Mouse (Mus musculus) T-helper 1 cell (primary cell): ENCODE data around the gene Kmt5c.

Experiments used
- in situ Hi-C: fragments of 300-600 bp; cut with MboI, MseI; formaldehyde crosslinking; loops from one replicate; pipeline ENCODE4 v1.15.1; 2025; ENCODE audit warnings: high pct_unique_total_duplicates

The Kmt5c gene

DNA sequence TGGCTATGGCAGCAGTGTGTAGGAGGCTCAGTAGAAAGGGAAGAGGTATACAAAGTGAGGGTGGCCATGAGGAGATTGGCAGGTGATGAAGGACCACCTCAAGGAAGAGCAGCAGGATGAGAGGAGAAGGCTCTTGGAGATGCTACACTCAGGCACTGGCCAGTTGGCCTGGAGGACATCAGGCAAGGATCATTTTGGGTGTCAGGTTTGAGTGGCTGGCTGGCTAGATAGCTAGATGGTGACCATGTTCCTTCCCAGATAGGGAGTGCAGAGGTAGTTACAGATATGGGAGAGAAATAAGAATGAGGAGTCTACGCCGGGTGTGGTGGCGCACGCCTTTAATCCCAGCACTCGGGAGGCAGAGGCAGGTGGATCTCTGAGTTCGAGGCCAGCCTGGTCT is 5.0 kb downstream of the Kmt5c start:
- in situ Hi-C loops: loop anchor here (5.0 kb wide), 1 partner anchor 42 kb away; the partner anchor contains the start of gene Tmem238

GRCm38 (mm10) chr7:4746326-4746980 is 6.5 kb downstream of the Kmt5c start:
- in situ Hi-C loops: no loop called here

GRCm38 (mm10) chr7:4747156-4747899 is 7.4 kb downstream of the Kmt5c start:
- in situ Hi-C loops: no loop called here

DNA sequence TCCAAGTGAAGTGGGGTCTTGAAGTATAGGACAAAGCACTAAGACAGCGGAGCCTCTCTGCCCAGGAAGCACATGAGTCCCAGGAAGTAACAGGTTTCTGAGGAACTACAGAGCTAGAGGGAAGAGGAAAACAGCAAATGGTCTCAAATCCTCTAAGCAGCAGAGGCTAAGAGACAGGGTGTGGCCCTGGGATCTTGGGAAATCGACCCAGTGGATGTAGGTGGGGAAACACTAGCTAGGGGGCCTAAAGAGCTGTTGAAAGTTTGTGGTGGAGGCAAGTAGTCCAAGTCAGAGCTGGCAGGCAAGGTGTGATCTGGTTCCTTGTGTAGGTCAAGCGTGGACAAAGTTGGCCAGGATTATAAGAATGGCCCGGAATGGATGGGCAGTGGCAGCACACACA is 8.4 kb downstream of the Kmt5c start:
- in situ Hi-C loops: no loop called here

GRCm38 (mm10) chr7:4749169-4749568 is 9.3 kb downstream of the Kmt5c start:
- in situ Hi-C loops: no loop called here

DNA sequence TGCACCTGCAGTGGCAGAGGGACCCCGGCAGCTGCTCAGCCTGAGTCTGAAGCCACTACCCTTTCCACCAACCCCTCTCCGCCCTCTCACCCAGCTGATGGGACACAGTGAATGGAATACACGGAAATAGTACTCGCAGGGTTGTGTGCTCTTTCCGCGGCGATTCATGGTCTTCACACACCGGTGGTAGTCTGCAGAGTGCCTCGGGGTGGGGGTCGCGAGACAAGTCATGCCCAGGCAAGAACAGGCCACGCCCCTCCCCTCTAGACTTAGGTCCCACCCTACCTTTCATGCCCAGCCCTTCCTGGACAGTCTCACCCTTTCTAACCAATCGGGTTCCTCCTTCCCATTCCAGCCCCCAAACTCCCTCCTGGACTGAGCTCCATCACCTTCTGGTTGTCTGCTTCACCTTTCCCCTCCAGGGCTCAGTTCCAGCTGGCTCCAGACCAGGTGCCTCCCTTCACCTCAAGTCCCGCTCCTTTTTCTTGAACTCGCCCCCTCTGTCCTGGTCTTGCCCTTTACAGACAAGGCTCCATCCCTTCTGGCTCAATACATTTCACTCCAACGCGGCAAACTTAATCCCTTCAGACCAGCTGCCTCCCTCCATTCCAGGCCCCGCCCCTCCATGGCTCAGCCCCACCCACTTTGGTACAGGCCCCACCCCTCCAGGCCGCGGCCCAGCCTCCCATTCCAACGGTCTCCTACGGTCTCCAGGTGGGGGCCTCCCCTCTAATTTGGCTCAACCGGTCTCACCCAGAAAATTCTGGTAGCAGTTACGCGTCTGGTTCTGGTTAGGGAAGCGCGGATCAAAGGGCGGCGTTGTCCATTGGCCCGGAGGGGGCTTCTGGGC is 12.3 kb downstream of the Kmt5c start:
- in situ Hi-C loops: no loop called here

- in situ Hi-C loops: no loop called here
Measured at GRCm38 (mm10) chr7:4752821-4753570, 13.1 kb downstream of the Kmt5c start, which contains the start of gene Cox6b2. Gene Cox6b2 (minus strand): TSS chr7:4753094.

- in situ Hi-C loops: no loop called here
Measured at GRCm38 (mm10) chr7:4759670-4760069, 19.8 kb downstream of the Kmt5c start.

- in situ Hi-C loops: no loop called here
Measured at GRCm38 (mm10) chr7:4764946-4765710, 25.2 kb downstream of the Kmt5c start.

GRCm38 (mm10) chr7:4771202-4771601 is 31.3 kb downstream of the Kmt5c start, which contains the start of gene Fam71e2:
Gene Fam71e2 (minus strand): TSS chr7:4771302.
- in situ Hi-C loops: no loop called here

DNA sequence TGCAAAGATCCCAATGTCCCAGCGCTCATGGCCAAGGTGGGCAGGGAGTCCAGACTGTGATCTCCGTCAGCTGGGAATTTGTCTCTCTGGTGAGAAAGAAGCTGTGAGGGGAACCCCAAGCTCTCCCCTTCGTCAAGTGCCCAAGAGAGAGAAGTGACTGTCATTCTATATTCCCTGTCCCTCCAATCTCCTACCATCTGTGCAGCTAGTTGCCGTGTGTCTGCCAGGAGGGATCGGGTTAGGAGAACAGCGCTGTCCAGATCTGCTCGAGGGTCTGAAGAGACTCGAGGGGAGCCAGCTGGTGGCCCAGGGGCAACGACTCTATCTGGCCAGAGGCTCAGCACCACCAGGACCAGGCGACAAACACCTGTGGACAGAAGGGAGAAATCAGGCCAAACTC is 36.2 kb downstream of the Kmt5c start:
- in situ Hi-C loops: no loop called here

DNA sequence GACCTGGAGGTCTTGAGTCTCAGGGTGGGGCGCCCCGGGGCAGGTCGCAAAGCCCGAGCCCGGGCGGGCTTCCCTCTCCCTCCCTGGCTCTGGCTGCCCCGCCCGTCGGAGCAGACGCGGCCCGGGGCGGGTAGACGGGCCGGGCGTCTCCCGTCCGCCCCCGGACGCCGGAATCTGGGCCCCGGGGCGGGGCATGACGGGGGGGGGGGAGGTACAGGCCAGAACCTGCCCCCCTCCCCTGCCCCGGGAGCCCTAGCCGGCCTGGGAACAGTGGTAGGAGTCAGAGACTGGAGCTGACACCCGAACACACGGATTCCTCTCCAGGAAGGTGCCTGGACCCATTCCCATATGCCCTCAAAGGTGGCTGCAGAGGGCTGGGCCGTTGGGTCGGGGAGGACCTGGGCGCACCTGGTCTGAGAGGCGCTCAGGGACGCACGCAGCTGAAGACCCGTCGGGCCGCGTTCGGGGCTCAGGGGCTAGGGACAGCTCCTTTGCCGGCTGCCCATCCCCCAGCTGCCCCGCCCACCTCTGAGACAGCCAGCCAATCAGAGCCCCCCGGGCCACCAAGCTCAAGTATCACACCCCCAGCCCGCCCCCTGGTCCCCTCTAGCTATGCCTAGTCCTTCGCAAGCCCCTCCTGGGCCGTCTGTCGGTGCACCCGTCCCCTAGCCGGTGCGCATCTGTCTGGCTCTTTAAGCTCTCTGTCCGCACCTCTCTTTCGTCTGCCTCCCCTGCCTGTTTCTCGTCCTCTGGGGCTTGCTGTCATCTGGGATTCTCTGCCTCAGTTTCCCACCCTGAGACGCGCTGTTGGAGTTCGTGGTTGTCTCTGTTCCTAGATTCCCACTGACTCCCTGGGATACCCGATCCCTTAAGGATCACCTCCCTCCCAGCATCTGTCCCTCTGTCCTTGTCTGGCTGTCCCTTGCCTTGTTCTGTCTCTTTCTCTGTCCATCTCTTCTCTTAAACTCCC is 37.2 kb downstream of the Kmt5c start:
- in situ Hi-C loops: no loop called here

GRCm38 (mm10) chr7:4777851-4778637 is 38.1 kb downstream of the Kmt5c start:
- in situ Hi-C loops: no loop called here

DNA sequence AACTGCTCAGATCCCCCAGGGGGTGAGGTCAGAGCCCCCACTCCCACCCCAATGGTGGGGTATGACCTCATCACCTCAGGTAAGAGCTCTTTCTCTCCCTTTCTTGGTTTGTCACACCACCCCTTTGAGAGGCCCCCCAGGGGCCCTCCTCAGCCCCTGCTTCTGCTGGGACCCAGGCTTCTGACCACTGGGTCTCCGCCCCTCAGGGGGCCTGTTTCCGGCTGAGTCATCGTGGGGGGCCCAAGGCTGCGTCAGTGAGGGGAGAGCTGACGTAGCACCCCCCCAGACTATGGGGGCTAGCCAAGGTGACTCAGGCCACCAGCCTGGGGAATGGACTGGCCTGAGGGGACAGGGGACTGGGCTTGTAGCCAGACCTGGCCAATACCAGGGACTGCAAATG is 40.0 kb downstream of the Kmt5c start:
- in situ Hi-C loops: no loop called here

DNA sequence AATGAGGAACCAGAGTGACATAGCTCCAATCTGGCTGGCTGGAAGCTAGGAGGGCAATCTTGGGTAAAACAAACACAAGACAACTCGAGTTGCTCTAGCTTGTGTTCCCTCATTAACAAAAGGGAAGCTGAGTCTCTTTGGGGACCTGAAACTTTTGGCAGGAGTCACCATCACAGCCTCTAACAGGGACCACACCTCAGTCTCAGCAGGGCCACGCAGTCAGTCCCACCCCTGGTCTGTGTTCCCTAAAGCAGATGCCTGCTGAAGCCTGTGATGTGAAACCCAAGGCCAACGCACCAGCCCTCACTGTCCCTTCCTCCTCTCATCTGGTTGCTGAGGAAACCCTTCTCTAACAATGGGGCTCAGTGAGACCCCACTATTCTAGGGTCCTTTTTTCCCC is 42.2 kb downstream of the Kmt5c start:
- in situ Hi-C loops: no loop called here

- in situ Hi-C loops: no loop called here
Measured at GRCm38 (mm10) chr7:4782759-4783158, 42.8 kb downstream of the Kmt5c start, which contains the start of the genes Il11 and Tmem190. Gene Il11 (minus strand): TSS chr7:4782859. Gene Tmem190 (plus strand): TSS chr7:4782937.

DNA sequence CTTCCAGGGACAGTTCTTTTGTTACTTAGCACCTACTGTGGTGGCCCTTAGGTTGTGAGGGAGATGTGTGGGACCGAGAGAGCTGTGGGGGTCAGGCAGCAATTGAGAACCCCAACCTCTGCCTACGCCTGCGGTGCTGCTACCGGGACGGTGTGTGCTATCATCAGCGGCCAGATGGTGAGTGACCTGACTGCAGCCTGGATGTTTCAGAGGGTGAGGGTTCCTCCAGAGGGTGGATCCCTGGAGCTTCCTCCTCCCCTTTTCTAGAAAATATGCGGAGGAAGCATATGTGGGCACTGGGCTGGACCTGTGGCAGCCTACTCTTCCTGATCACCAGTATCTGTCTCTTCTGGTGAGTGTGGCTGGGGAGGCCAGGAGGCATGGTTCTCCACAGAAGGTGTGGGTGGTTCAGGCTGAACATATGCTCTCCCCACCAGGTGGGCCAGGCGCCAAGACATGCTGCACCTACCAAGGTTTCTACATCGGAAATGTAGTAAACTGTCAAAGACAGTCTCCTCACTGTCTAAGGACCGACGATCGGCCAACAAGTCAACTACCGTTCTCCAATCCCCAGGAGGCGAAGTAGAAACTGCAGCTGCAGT is 43.9 kb downstream of the Kmt5c start:
- in situ Hi-C loops: no loop called here
